Mouse (Mus musculus) hindbrain, postnatal 0 days (tissue): ENCODE data around the gene Gm42715. TPM values are rescaled to one million over a fixed set of nuclear protein-coding genes. Genes with fewer than 3 reads are reported as not detected.

Source experiments
- ATAC-seq: fragments of 200-750 bp; cut with Nextera tagmentation; 2 replicates; pipeline ENCODE4 v1.8.0; 2017; ENCODE audit warnings: mild to moderate bottlenecking, moderate TSS enrichment, moderate library complexity
- DNase-seq: peaks from one replicate; pipeline ENCODE4 v3.0.0-alpha.2; 2015; ENCODE audit warnings: low spot score
- H3K27ac ChIP-seq: fragments of 300-500 bp; sonication (generic); 2 replicates; pipeline ENCODE4 v1.5.1; 2014; ENCODE audit warnings: mild to moderate bottlenecking
- H3K27me3 ChIP-seq: fragments of 300-500 bp; sonication (generic); 2 replicates; pipeline ENCODE4 v1.6.1; 2014; ENCODE audit warnings: low read length, mixed read lengths; ENCODE audit not compliant: insufficient read depth
- H3K36me3 ChIP-seq: fragments of 300-500 bp; sonication (generic); 2 replicates; pipeline ENCODE4 v1.6.1; 2014; ENCODE audit warnings: low read length, mixed read lengths; ENCODE audit not compliant: insufficient read depth
- H3K4me1 ChIP-seq: fragments of 300-500 bp; sonication (generic); 2 replicates; pipeline ENCODE4 v1.6.1; 2014; ENCODE audit warnings: antibody characterized with exemption, low read length, mixed read lengths; ENCODE audit not compliant: insufficient read depth
- H3K4me2 ChIP-seq: fragments of 300-500 bp; sonication (generic); 2 replicates; pipeline ENCODE4 v1.6.1; 2014; ENCODE audit warnings: low read depth, mild to moderate bottlenecking, low read length, moderate library complexity, mixed read lengths
- H3K4me3 ChIP-seq: fragments of 300-500 bp; sonication (generic); 2 replicates; pipeline ENCODE4 v1.5.1; 2014; ENCODE audit warnings: low read length
- H3K9ac ChIP-seq: fragments of 300-500 bp; sonication (generic); replicated peaks from 2 replicates; pipeline ENCODE4 v1.6.1; 2014; ENCODE audit warnings: mild to moderate bottlenecking, low read length, moderate library complexity, mixed read lengths
- H3K9me3 ChIP-seq: fragments of 300-500 bp; sonication (generic); 2 replicates; pipeline ENCODE4 v1.6.1; 2016; ENCODE audit warnings: low read length, mixed read lengths
- CTCF ChIP-seq: IDR thresholded peaks from 2 replicates; pipeline ENCODE4 v1.5.1; 2016; ENCODE audit warnings: antibody characterized with exemption, control low read depth, low read depth
- WGBS: fragments of 180-500 bp; shearing (Covaris S2); extraction: QIAGEN DNeasy Blood & Tissue Kit; methylation state at CpG from one replicate; pipeline ENCODE4 v1.1.7; 2014; 5-methylcytosine and 5-hydroxymethylcytosine counted together
- polyA plus RNA-seq: library from polyadenylated mRNA; unstranded; fragments of >200 nt; fragmentation: Nextera tagmentation; extraction: Ambion mirVana; gene quantifications from 2 replicates; pipeline ENCODE4 v1.2.1, GENCODE M21; 2015
- total RNA-seq: library from RNA; depleted of rRNA; stranded (reverse); fragments of >200 nt; gene quantifications from 2 replicates; pipeline ENCODE4 v1.2.3, GENCODE M21; 2014

The Gm42715 gene
- total and polyA plus RNA-seq, 2 experiments from 2014 or later: 11.2 to 18.9 TPM

GRCm38 (mm10) chr7:127560580-127560979 lies 41.2 kb downstream of the Gm42715 start:
- no peak for TF ChIP-seq CTCF
- H3K36me3 ChIP-seq: peaks cover 51% of the 10 kb centered on the region
- no peak overlapping the region for H3K27ac ChIP-seq
- no peak overlapping the region for H3K4me2 ChIP-seq
- no peaks in the 10 kb centered on the region for H3K4me1 ChIP-seq
- DNase-seq (no peak), ATAC-seq (no peak)
- no peaks in the 10 kb centered on the region for H3K27me3 ChIP-seq
- H3K4me3 ChIP-seq: no peak overlapping the region
- H3K9ac ChIP-seq: no peak overlapping the region
- WGBS: 95% methylated on average over 11 of the region's 11 CpGs
- H3K9me3 ChIP-seq: no peaks in the 10 kb centered on the region

DNA sequence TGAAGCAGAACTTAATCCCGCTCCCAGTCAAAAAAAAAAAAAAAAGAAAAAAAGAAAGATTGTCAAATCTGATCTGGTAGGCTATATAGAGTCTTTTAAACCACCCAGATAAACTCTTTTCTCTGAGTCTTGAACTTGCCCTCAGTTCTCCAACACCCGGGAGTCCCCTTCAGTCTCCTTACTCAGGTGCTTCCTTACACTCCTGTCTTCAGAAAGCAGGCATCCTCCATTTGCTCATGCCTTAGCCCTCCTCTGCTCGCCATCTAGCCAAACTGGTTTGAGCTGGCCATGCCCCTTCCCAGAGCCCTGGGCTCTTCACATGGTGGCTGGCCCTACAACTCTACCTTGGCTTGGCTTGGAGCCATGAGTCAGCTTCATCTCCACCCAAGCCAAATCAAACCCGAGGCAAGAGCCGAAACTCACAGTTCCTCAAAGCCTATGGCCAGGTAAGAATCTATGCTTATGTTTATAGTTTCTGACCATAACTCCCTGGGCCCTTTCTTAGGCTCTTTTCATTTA lies 42.0 kb downstream of the Gm42715 start, which contains the start of gene Tmem265:
TSS of gene Tmem265 (plus strand) at position 51 of the 519 bp plus-strand sequence.
- WGBS: 89% methylated on average over 5 of the region's 5 CpGs
- H3K4me1 ChIP-seq: no peaks in the 10 kb centered on the region
- no peak within 1 kb of the TSS for H3K27ac ChIP-seq
- no peaks in the 10 kb centered on the region for H3K9me3 ChIP-seq
- no peak within 1 kb of the TSS for H3K9ac ChIP-seq
- DNase-seq (no peak), ATAC-seq (no peak)
- no peak within 1 kb of the TSS for H3K4me3 ChIP-seq
- no peak for TF ChIP-seq CTCF
- no peaks in the 10 kb centered on the region for H3K27me3 ChIP-seq
- H3K36me3 ChIP-seq: peaks cover 45% of the 10 kb centered on the region
- H3K4me2 ChIP-seq: no peak within 1 kb of the TSS

GRCm38 (mm10) chr7:127564381-127565150 lies 45.2 kb downstream of the Gm42715 start:
- peak; percentile 21; the same call in 1 of the 2 replicates for TF ChIP-seq CTCF
- Histone ChIP-seq H3K4me2 (no peak overlapping the region), H3K9ac (no peak overlapping the region), H3K4me3 (no peak overlapping the region), H3K4me1 (no peaks in the 10 kb centered on the region), H3K27ac (no peak overlapping the region), H3K27me3 (no peaks in the 10 kb centered on the region), H3K9me3 (no peaks in the 10 kb centered on the region), H3K36me3 (peaks cover 17% of the 10 kb centered on the region)
- ATAC-seq (no peak), DNase-seq (peak; percentile 58)
- 46% methylated on average over 6 of the region's 6 CpGs for whole genome bisulfite sequencing

DNA sequence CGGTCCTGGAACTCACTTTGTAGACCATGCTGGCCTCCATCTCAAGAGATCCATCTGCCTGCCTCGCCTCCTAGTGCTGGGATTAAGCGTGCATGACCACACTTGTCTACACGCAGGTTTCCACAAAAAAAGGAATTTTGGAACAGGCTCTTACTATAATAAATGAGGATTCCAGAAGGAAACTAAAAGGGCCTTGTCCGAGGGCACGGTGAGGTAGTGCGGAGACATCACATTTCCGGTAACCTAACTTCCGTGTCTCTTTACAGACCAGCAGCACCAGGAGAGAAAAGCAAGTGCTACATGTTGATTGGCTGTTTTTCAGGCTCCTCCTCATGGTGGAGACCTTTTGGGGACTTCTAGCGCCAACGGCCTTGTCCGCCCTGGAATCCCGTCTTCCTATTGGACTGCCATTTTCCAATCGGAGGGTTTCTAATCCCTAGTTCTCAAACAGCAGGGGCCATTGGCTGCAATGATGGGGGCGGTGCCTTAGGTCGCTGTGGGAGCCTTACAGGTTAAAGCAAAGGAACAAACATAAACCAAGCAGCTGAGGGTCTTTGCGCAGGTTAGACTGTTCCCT lies 53.6 kb downstream of the Gm42715 start, which contains the start of gene Phkg2:
TSS of gene Phkg2 (plus strand) at position 446 of the 577 bp plus-strand sequence.
- H3K4me3 ChIP-seq: peak within 1 kb of the TSS; percentile 54
- DNase-seq (peak; percentile 98), ATAC-seq (peak; percentile 99)
- peak within 1 kb of the TSS; percentile 74 for H3K4me2 ChIP-seq
- no peaks in the 10 kb centered on the region for H3K9me3 ChIP-seq
- H3K9ac ChIP-seq: peak within 1 kb of the TSS; percentile 62
- no peaks in the 10 kb centered on the region for H3K27me3 ChIP-seq
- peaks cover 13% of the 10 kb centered on the region for H3K4me1 ChIP-seq
- under 1% methylated on average over 17 of the region's 17 CpGs for WGBS
- peaks cover 10% of the 10 kb centered on the region; the same call in 1 of the 2 replicates for H3K36me3 ChIP-seq
- peak; percentile 16; the same call in 1 of the 2 replicates for TF ChIP-seq CTCF
- H3K27ac ChIP-seq: peak within 1 kb of the TSS; percentile 81

- Histone ChIP-seq H3K9ac (peak overlapping the region; percentile 62), H3K27me3 (no peaks in the 10 kb centered on the region), H3K4me2 (peak overlapping the region; percentile 74), H3K4me1 (peaks cover 13% of the 10 kb centered on the region), H3K4me3 (peak overlapping the region; percentile 54), H3K9me3 (no peaks in the 10 kb centered on the region), H3K36me3 (peaks cover 15% of the 10 kb centered on the region; the same call in 1 of the 2 replicates), H3K27ac (peak overlapping the region; percentile 81)
- no peak for ATAC-seq
- DNase-seq: no peak
- WGBS: under 1% methylated on average over 28 of the region's 28 CpGs
- no peak for TF ChIP-seq CTCF
Observed at GRCm38 (mm10) chr7:127573503-127574008, 54.2 kb downstream of the Gm42715 start.

GRCm38 (mm10) chr7:127574115-127574514 lies 54.7 kb downstream of the Gm42715 start:
- DNase-seq: no peak
- Histone ChIP-seq H3K27ac (peak overlapping the region; percentile 81; the same call in 1 of the 2 replicates), H3K4me1 (peaks cover 13% of the 10 kb centered on the region), H3K27me3 (no peaks in the 10 kb centered on the region), H3K9me3 (no peaks in the 10 kb centered on the region), H3K36me3 (peaks cover 15% of the 10 kb centered on the region; the same call in 1 of the 2 replicates), H3K4me3 (peak overlapping the region; percentile 54), H3K9ac (peak overlapping the region; percentile 62), H3K4me2 (peak overlapping the region; percentile 74)
- no peak for TF ChIP-seq CTCF
- WGBS: 25% methylated on average over 7 of the region's 7 CpGs
- no peak for ATAC-seq
